Mouse (Mus musculus) forebrain, embryonic 15.5 days (tissue): ENCODE results near the gene C530025M09Rik. TPM values are rescaled to one million over a fixed set of nuclear protein-coding genes. Genes with fewer than 3 reads are reported as not detected.

Experiments
- ATAC-seq: fragments of 200-750 bp; cut with Nextera tagmentation; replicated peaks from 2 replicates; pipeline ENCODE4 v1.8.0; 2017; ENCODE audit warnings: mild to moderate bottlenecking, moderate TSS enrichment, moderate library complexity
- H3K27ac ChIP-seq: fragments of 300-500 bp; sonication (generic); replicated peaks from 2 replicates; pipeline ENCODE4 v1.5.1; 2015; ENCODE audit warnings: mild to moderate bottlenecking, inconsistent platforms
- H3K27me3 ChIP-seq: fragments of 300-500 bp; sonication (generic); 2 replicates; pipeline ENCODE4 v1.6.1; 2015; ENCODE audit warnings: inconsistent platforms
- H3K36me3 ChIP-seq: fragments of 300-500 bp; sonication (generic); 2 replicates; pipeline ENCODE4 v1.6.1; 2015; ENCODE audit warnings: mild to moderate bottlenecking, inconsistent platforms
- H3K4me1 ChIP-seq: fragments of 300-500 bp; sonication (generic); 2 replicates; pipeline ENCODE4 v1.6.1; 2015; ENCODE audit warnings: inconsistent platforms
- H3K4me2 ChIP-seq: fragments of 300-500 bp; sonication (generic); replicated peaks from 2 replicates; pipeline ENCODE4 v1.6.1; 2015; ENCODE audit warnings: mild to moderate bottlenecking, inconsistent platforms
- H3K4me3 ChIP-seq: fragments of 300-500 bp; sonication (generic); 2 replicates; pipeline ENCODE4 v1.5.1; 2015; ENCODE audit warnings: mild to moderate bottlenecking, inconsistent platforms
- H3K9ac ChIP-seq: fragments of 300-500 bp; sonication (generic); replicated peaks from 2 replicates; pipeline ENCODE4 v1.6.1; 2015; ENCODE audit warnings: mild to moderate bottlenecking, inconsistent platforms
- H3K9me3 ChIP-seq: fragments of 300-500 bp; sonication (generic); 2 replicates; pipeline ENCODE4 v1.6.1; 2016; ENCODE audit warnings: inconsistent platforms
- WGBS: fragments of 180-500 bp; shearing (Covaris S2); methylation state at CpG from one replicate; pipeline ENCODE4 v1.1.7; 2015; ENCODE audit warnings: mixed read lengths; 5-methylcytosine and 5-hydroxymethylcytosine counted together
- polyA plus RNA-seq: library from polyadenylated mRNA; unstranded; fragments of >200 nt; fragmentation: Nextera tagmentation; extraction: Ambion mirVana; gene quantifications from 2 replicates; pipeline ENCODE4 v1.2.1, GENCODE M21; 2015

C530025M09Rik gene
- polyA plus RNA-seq, 1 experiment from 2014 or later = 1.3 TPM

DNA sequence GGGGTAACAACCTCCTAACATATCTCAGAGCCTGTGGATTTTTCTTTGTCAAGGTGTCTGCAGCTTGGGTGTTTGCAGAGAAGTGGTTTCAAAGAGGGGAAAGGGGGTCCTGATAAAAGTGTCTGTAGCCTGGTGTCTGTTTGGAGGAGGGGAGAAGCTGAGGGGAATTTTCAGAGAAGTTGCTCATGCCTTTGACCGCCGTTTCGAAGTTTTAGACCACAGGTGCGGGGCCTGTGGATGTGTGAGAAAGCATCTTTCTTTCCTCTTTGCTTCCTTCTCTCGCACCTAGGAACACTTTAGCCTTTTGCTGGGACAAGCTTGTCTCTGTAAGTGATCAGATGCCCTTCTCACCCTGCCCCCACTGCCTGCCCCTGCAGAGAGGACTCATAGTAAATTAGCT, 1.3 kb upstream of the C530025M09Rik start:
- H3K27me3 ChIP-seq = peaks cover 11% of the 10 kb centered on the region; the same call in 1 of the 2 replicates
- peak overlapping the region; percentile 96 for H3K4me2 ChIP-seq
- no peak overlapping the region for H3K27ac ChIP-seq
- H3K36me3 ChIP-seq = no peaks in the 10 kb centered on the region
- WGBS = 18% methylated on average over 5 of the region's 5 CpGs
- peaks cover 26% of the 10 kb centered on the region for H3K4me1 ChIP-seq
- no peak for ATAC-seq
- peak overlapping the region; percentile 63 for H3K4me3 ChIP-seq
- no peaks in the 10 kb centered on the region for H3K9me3 ChIP-seq
- peak overlapping the region; percentile 65; the same call in 1 of the 2 replicates for H3K9ac ChIP-seq

DNA sequence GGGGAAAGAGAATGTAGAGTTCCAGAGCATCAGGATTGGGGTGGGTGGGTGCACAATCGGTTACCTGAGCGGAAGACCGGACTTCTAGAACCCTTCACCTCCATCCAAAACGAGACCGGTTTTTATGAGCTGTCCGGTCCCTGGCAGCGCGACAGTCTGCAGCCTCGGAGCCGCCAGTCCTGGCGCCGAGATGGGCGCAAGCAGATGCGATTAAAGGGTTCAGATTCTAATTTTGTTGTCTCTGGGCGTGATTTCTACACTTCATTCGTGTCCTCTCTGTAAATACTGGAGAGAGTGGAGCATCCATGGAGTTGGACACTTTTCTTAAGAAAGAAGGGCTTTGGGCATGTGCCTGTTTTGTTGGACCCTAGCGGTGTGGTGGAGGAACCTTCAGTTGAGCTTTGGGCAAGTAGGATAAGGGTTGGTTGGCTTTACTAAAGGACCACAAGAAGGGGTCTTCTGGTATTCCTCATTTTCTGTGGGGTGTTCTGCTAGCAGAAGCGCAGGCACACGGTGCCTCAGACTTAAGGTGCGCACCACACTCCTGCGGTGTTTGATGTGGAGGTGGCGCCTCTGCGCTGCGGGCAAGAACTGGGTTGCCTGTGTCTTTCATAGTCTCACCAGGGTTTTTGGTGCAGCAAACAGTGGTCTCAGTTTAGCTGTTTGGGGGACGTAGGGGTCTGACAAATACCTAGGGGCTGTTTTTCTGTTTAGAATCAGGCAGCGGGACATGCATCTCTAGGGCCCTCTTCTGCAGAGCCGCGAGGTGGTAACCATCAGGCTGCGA, 639 bp upstream of the C530025M09Rik start:
- Histone ChIP-seq H3K4me2 (peak overlapping the region; percentile 96), H3K4me1 (peaks cover 26% of the 10 kb centered on the region), H3K9me3 (no peaks in the 10 kb centered on the region), H3K27me3 (peaks cover 11% of the 10 kb centered on the region; the same call in 1 of the 2 replicates), H3K27ac (0 out of 2 replicates have a peak overlapping the region, but pooled peaks have one; percentile 35), H3K4me3 (peak overlapping the region; percentile 63), H3K9ac (peak overlapping the region; percentile 65), H3K36me3 (no peaks in the 10 kb centered on the region)
- under 1% methylated on average over 29 of the region's 29 CpGs for WGBS
- no peak for ATAC-seq

DNA sequence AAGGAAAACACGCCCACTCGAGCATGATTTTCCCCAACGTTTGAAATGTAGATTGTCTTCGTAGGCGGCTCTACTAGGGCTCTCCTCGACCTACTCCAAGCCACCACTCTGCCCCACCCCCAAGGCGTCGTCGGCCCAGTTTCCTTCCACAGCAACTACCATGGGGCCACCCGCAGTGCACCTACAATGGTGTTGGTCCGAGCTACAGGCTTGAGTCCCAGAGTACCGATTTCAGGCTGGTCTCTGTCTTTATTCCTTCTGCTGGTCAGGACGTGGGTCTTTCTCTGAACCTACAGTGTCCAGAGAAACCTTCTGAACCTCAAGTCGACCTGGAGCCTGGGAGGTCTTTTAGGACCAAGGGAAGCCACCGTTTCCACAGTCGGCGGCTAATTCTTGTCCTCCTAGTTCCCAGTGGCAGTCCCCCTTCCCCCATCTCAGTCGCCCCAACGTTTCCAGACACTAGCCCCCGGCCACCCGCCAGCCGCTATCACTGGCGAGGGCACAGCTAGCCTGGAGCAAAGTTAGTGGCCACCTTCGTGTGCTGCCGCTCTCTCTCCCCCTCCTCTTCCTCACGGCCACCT, 968 bp downstream of the C530025M09Rik start:
- H3K4me2 ChIP-seq = peak overlapping the region; percentile 96
- peaks cover 26% of the 10 kb centered on the region for H3K4me1 ChIP-seq
- H3K9me3 ChIP-seq = no peaks in the 10 kb centered on the region
- H3K9ac ChIP-seq = peak overlapping the region; percentile 65
- H3K4me3 ChIP-seq = peak overlapping the region; percentile 63
- peaks cover 11% of the 10 kb centered on the region; the same call in 1 of the 2 replicates for H3K27me3 ChIP-seq
- H3K27ac ChIP-seq = no peak overlapping the region
- peak; percentile 39 for ATAC-seq
- WGBS = 3% methylated on average over 26 of the region's 26 CpGs
- no peaks in the 10 kb centered on the region for H3K36me3 ChIP-seq

DNA sequence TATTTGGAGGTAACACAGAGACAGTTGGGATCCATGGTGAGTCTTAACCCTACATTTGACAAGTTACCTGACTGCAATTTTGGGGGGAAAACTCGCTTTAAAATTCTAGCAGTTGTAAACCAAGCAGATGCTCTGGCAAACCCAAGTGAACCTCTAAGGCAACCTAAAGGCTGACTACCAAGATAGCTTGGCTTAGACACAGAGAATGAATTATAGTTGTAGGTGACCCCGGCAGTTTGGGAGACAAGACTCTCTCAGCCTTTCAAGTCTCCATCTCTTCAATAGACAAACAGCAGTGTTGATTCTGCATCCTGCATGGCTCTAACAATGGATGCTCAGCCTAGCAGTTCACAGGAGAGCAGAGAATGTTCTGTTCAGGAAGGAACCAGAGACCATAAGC, 2.1 kb downstream of the C530025M09Rik start, which contains the start of gene Syndig1:
TSS of gene Syndig1 (plus strand) at position 301 of the 400 bp plus-strand sequence.
- Histone ChIP-seq H3K9ac (peak within 1 kb of the TSS; percentile 65; the same call in 1 of the 2 replicates), H3K27me3 (peaks cover 11% of the 10 kb centered on the region; the same call in 1 of the 2 replicates), H3K4me1 (peaks cover 26% of the 10 kb centered on the region), H3K4me2 (peak within 1 kb of the TSS; percentile 96), H3K4me3 (peak within 1 kb of the TSS; percentile 63), H3K9me3 (no peaks in the 10 kb centered on the region), H3K36me3 (no peaks in the 10 kb centered on the region), H3K27ac (no peak within 1 kb of the TSS)
- no peak for ATAC-seq
- 82% methylated on average over 2 of the region's 2 CpGs for WGBS

DNA sequence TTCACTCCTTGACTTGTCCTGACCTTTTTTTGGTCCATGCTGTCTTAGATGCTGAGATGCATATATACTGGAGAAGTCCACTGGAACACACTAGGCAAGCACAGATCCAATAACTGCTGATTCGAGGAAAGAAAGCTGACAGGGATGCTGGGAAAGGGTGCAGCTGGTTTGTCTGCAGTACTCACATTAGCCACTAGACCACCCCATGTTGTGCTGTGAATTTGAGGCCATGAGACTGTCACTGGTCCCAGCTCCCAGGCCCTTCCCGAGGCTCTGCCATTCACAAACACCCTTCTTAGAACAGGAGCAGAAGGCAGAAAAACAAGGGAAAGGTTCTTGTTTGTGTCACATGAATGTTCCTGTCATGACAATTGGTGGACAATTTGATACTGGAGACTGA, 10.8 kb downstream of the C530025M09Rik start:
- Histone ChIP-seq H3K4me3 (no peak overlapping the region), H3K4me2 (no peak overlapping the region), H3K36me3 (no peaks in the 10 kb centered on the region), H3K4me1 (no peaks in the 10 kb centered on the region), H3K9ac (no peak overlapping the region), H3K9me3 (no peaks in the 10 kb centered on the region), H3K27ac (no peak overlapping the region), H3K27me3 (no peaks in the 10 kb centered on the region)
- no peak for ATAC-seq
- whole genome bisulfite sequencing = 42% methylated on average over 2 of the region's 2 CpGs

DNA sequence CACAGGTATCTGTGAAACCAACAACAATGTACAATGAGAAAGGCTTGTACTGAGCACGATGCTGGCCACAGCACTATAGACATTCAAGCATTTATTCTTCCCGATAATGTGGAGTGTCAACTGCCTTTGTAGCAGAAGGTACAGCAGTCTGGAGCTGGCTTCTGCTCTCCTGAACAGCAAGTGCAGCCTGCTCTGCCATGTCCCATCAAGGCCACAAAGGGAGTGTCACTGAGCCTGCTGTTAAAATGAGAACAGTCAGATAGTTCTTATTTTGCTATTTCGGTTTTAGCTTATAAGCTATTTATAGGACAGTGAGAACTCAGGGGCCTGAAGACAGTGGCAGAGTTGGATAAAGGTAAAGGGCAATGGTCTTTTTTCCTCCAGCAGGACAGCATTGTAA, 11.3 kb downstream of the C530025M09Rik start:
- Histone ChIP-seq H3K4me3 (no peak overlapping the region), H3K4me2 (no peak overlapping the region), H3K27ac (no peak overlapping the region), H3K27me3 (no peaks in the 10 kb centered on the region), H3K4me1 (no peaks in the 10 kb centered on the region), H3K9ac (no peak overlapping the region), H3K36me3 (no peaks in the 10 kb centered on the region), H3K9me3 (no peaks in the 10 kb centered on the region)
- no peak for ATAC-seq
- 90% methylated on average over 3 of the region's 3 CpGs for WGBS

DNA sequence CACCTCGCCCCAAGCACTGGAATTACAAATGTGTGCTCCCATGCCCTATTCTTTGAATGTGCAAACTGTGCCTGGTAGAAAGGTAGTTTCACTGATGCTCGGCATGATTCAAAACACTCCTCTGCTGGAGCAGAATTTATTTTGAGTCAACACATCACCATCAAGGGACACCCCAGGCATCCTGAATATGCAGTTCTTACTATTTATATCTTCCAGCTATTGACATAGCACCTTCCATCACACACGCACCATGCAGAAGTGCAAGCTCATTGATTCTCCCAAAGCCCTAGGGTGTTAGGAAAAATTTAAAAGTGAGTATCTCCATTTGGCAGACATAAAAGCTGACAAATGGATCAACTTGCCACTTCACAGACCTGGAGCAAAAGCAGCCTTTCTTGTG, 12.6 kb downstream of the C530025M09Rik start:
- WGBS = 65% methylated on average over 3 of the region's 3 CpGs
- Histone ChIP-seq H3K27ac (no peak overlapping the region), H3K9me3 (no peaks in the 10 kb centered on the region), H3K9ac (no peak overlapping the region), H3K4me3 (no peak overlapping the region), H3K4me2 (no peak overlapping the region), H3K4me1 (no peaks in the 10 kb centered on the region), H3K27me3 (no peaks in the 10 kb centered on the region), H3K36me3 (no peaks in the 10 kb centered on the region)
- no peak for ATAC-seq

DNA sequence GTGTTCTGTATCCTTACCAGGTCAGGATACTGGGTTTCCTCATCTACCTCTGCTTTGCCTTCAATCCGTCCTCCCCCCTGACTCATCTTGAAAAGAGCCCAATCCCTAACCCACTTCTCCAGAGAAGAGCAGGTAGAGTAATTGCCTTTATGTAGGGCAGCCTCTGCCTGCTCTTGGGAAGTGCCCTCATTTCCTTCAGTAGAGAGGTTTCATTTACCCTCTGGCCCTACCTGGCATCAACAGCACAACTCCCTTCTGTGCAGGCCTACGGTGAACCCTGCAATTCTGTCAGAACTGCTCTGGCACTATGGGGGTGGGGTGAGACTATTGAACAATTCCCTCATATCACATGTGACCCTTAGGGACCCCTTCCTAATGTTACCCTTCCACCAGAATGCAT, 18.1 kb downstream of the C530025M09Rik start:
- no peaks in the 10 kb centered on the region for H3K36me3 ChIP-seq
- no peak overlapping the region for H3K4me3 ChIP-seq
- no peaks in the 10 kb centered on the region for H3K4me1 ChIP-seq
- WGBS = 95% methylated on average over 2 of the region's 2 CpGs
- H3K27me3 ChIP-seq = no peaks in the 10 kb centered on the region
- H3K9me3 ChIP-seq = no peaks in the 10 kb centered on the region
- no peak overlapping the region for H3K4me2 ChIP-seq
- no peak overlapping the region for H3K9ac ChIP-seq
- H3K27ac ChIP-seq = no peak overlapping the region
- no peak for ATAC-seq

DNA sequence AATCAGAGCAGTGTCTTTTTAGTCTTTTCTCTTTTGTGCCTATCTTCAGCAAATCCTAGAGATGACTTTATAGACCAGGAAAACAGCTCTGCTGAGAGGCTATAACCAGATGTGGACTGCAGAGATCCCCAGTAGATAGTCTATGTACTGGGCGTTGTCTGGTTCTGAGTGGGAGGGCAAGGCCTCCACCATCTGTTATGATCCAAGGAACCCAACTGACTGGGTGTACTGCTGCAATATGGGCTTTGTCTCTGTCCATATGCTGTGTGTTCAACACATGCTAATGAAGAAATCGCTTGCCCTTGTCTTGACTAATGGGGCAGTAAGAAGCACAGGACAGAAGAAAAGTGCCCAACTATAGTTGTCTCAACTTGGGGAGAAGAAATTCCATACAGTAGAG, 25.8 kb downstream of the C530025M09Rik start:
- no peaks in the 10 kb centered on the region for H3K27me3 ChIP-seq
- no peaks in the 10 kb centered on the region for H3K9me3 ChIP-seq
- H3K27ac ChIP-seq = no peak overlapping the region
- H3K4me1 ChIP-seq = no peaks in the 10 kb centered on the region
- H3K9ac ChIP-seq = no peak overlapping the region
- H3K4me3 ChIP-seq = no peak overlapping the region
- ATAC-seq = no peak
- no peaks in the 10 kb centered on the region for H3K36me3 ChIP-seq
- WGBS = 93% methylated on average over 2 of the region's 2 CpGs
- H3K4me2 ChIP-seq = no peak overlapping the region

DNA sequence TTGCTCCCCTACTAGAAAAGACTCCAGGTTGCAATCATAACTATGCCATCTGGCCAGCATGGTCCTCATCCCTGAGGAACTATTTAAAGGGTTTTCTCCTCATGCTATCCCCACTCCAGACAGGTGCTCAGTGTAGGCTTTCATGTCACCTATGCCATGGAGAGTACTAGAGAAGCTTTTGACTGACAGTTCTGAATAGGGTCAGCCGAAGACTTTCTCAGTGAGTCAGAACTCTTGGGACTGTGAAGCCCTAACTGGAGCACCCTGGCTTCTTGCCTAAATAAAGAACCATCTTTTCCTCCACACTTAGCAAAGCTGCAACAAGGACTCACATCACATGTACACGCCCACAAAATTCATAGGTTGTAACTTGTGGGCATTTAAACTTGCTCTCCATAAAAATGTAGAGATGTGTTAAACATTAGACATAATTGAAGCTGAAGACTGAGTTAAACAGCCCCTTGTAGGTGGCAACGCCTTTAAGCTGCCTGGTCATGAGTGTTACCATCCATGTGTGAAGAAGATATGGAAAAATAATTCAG, 26.3 kb downstream of the C530025M09Rik start:
- no peaks in the 10 kb centered on the region for H3K4me1 ChIP-seq
- H3K27ac ChIP-seq = no peak overlapping the region
- H3K36me3 ChIP-seq = no peaks in the 10 kb centered on the region
- H3K27me3 ChIP-seq = no peaks in the 10 kb centered on the region
- no peak overlapping the region for H3K9ac ChIP-seq
- no peaks in the 10 kb centered on the region for H3K9me3 ChIP-seq
- ATAC-seq = no peak
- 90% methylated on average over 3 of the region's 3 CpGs for WGBS
- H3K4me3 ChIP-seq = no peak overlapping the region
- H3K4me2 ChIP-seq = no peak overlapping the region

DNA sequence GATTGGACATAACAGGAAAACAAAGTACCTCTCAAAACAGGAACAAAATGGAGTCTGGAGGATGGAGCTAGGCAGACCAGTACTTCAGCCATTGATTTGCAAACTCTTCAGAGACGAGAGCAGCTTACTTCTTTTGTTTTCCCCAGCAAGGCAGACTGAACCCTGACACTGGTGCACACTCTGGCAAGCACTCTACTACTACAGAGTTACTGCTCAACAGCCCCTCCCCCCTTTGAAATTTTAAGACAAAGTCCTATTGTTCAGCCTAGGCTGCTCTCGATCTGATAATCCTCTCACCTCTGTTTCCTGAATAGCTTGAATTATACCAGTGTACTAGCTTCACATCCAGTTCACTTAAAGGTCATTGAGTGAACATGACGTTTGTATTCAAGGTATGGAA, 32.4 kb downstream of the C530025M09Rik start:
- Histone ChIP-seq H3K9me3 (no peaks in the 10 kb centered on the region), H3K27ac (no peak overlapping the region), H3K4me2 (no peak overlapping the region), H3K4me3 (no peak overlapping the region), H3K9ac (no peak overlapping the region), H3K36me3 (no peaks in the 10 kb centered on the region), H3K4me1 (no peaks in the 10 kb centered on the region), H3K27me3 (no peaks in the 10 kb centered on the region)
- 0 out of 2 replicates have a peak, but pooled peaks have one; percentile 53 for ATAC-seq
- under 1% methylated on average over 3 of the region's 3 CpGs for WGBS
